Mouse (Mus musculus): Measurements from ENCODE around the gene Pak6. TPM values are rescaled to one million over a fixed set of nuclear protein-coding genes. Genes with fewer than 3 reads are reported as not detected.
A peak's percentile ranks its signal among the peaks of the same experiment; 100 is the strongest.

The Pak6 gene
- polyA plus RNA-seq, 1 experiment, result 10.9 TPM

GRCm38 (mm10) chr2:118673686-118674465 is 10.8 kb downstream of the Pak6 start:
- Histone ChIP-seq H3K27ac (ENCODE audit: insufficient read depth, low read depth, low read length) (0 out of 2 replicates have a peak overlapping the region, but pooled peaks have one; percentile 7), H3K27me3 (replicated peaks; ENCODE audit: control insufficient read depth, insufficient read depth, low read length) (peaks cover 6% of the 10 kb centered on the region), H3K4me3 (ENCODE audit: insufficient read depth, low read depth, low read length) (no peak overlapping the region), H3K36me3 (ENCODE audit: control insufficient read depth, insufficient read depth, low read length) (no peaks in the 10 kb centered on the region), H3K4me1 (ENCODE audit: control insufficient read depth, insufficient read depth, low read length) (peaks cover 22% of the 10 kb centered on the region)
- 43% methylated on average over 15 of the region's 15 CpGs for WGBS
- TF ChIP-seq POLR2A (IDR thresholded peaks at IDR 0.05; ENCODE audit: low read depth, low read length) (no peak), CTCF (conservative IDR thresholded peaks at IDR 0.05; ENCODE audit: insufficient read depth, insufficient read length, low read depth, low read length) (no peak)
- DNase-seq, result no peak

GRCm38 (mm10) chr2:118674500-118674899 is 11.4 kb downstream of the Pak6 start:
- 45% methylated on average over 7 of the region's 7 CpGs for WGBS
- Histone ChIP-seq H3K27me3 (replicated peaks; ENCODE audit: control insufficient read depth, insufficient read depth, low read length) (peaks cover 6% of the 10 kb centered on the region), H3K4me1 (ENCODE audit: control insufficient read depth, insufficient read depth, low read length) (peaks cover 20% of the 10 kb centered on the region), H3K36me3 (ENCODE audit: control insufficient read depth, insufficient read depth, low read length) (no peaks in the 10 kb centered on the region), H3K4me3 (ENCODE audit: insufficient read depth, low read depth, low read length) (no peak overlapping the region), H3K27ac (ENCODE audit: insufficient read depth, low read depth, low read length) (no peak overlapping the region)
- TF ChIP-seq CTCF (conservative IDR thresholded peaks at IDR 0.05; ENCODE audit: insufficient read depth, insufficient read length, low read depth, low read length) (no peak), POLR2A (IDR thresholded peaks at IDR 0.05; ENCODE audit: low read depth, low read length) (no peak)
- no peak for DNase-seq

DNA sequence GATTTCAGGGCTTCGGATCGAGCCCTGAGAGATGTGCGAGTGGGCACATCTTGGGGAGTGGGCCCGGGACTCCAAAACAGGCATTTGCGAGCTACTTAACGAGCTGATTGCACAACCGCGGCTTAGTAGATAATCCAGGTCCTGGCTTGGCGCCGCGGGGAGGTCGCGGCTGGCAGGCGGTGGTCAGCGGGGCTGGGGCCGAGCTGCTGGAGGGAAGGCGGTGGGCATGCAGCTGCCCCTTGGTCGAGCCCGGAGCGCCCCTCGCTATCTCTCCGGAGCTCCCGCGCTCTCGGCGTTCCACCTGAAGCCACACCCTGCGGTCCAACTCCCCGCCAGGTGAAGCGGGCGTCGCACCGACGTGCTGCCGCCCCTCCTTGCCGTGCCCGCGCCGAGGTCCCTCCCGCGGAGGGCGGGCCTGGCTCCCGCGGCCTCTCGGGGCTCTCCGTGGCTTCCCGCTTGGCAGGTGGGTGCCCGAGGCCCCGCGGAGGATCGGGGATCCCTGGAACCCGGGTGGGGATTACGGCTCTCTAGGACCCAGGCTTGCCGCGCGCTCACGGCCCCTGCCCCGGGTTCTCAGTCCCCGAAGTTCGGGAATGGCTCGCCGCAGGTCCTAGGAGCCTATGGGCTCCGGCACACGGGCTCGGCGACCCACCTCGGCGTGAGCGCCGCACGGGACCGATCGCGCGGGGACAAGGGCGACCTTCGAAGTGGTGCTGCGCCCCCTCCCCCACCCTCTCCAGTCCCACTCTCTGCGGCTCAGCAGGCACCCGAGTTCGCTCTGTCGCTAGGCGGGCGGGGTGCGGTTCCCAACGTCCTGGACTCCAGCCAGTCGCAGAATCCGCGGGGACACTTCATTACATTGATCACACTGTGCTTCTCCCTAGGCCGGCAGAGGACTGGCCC is 14.0 kb downstream of the Pak6 start:
- DNase-seq, result peak; percentile 38
- peak overlapping the region; percentile 75 for H3K27ac ChIP-seq (ENCODE audit: insufficient read depth, low read depth, low read length)
- no peak for TF ChIP-seq CTCF (conservative IDR thresholded peaks at IDR 0.05; ENCODE audit: insufficient read depth, insufficient read length, low read depth, low read length)
- TF ChIP-seq POLR2A (IDR thresholded peaks at IDR 0.05; ENCODE audit: low read depth, low read length), result no peak
- no peaks in the 10 kb centered on the region for H3K36me3 ChIP-seq (ENCODE audit: control insufficient read depth, insufficient read depth, low read length)
- peak overlapping the region; percentile 53 for H3K4me3 ChIP-seq (ENCODE audit: insufficient read depth, low read depth, low read length)
- no peaks in the 10 kb centered on the region; the same call in 1 of the 2 replicates for H3K4me1 ChIP-seq (ENCODE audit: control insufficient read depth, insufficient read depth, low read length)
- 3% methylated on average over 88 of the region's 89 CpGs for WGBS
- peaks cover 6% of the 10 kb centered on the region for H3K27me3 ChIP-seq (replicated peaks; ENCODE audit: control insufficient read depth, insufficient read depth, low read length)

DNA sequence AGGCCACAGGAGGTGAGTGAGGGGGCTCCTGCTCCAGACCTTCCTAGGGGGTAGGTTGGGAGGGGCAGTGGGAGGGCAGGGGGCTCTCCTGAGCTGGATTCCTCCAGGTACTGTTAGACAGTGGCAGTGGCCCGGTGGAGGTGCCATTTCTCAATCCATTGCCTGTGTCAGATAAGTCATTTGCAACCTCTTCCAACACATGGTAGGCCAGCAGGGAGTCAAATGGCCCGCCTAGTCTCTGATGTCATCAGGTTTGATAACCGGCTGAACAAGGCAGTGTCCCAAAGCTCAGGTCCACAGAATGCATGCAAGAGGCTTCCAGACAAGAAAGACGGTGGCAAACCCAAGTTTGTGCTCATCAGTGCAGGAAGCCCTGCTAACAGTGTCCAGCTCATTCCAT is 14.7 kb downstream of the Pak6 start:
- H3K36me3 ChIP-seq (ENCODE audit: control insufficient read depth, insufficient read depth, low read length), result no peaks in the 10 kb centered on the region
- DNase-seq, result peak; percentile 51
- peaks cover 6% of the 10 kb centered on the region for H3K27me3 ChIP-seq (replicated peaks; ENCODE audit: control insufficient read depth, insufficient read depth, low read length)
- 27% methylated on average over 4 of the region's 4 CpGs for WGBS
- H3K4me1 ChIP-seq (ENCODE audit: control insufficient read depth, insufficient read depth, low read length), result peaks cover 2% of the 10 kb centered on the region
- no peak for TF ChIP-seq POLR2A (IDR thresholded peaks at IDR 0.05; ENCODE audit: low read depth, low read length)
- TF ChIP-seq CTCF (conservative IDR thresholded peaks at IDR 0.05; ENCODE audit: insufficient read depth, insufficient read length, low read depth, low read length), result no peak
- H3K27ac ChIP-seq (ENCODE audit: insufficient read depth, low read depth, low read length), result peak overlapping the region; percentile 56
- peak overlapping the region; percentile 53 for H3K4me3 ChIP-seq (ENCODE audit: insufficient read depth, low read depth, low read length)

- TF ChIP-seq POLR2A (IDR thresholded peaks at IDR 0.05; ENCODE audit: low read depth, low read length), result no peak
- TF ChIP-seq CTCF (conservative IDR thresholded peaks at IDR 0.05; ENCODE audit: insufficient read depth, insufficient read length, low read depth, low read length), result no peak
Observed at GRCm38 (mm10) chr2:118679577-118679976, 16.5 kb downstream of the Pak6 start.

GRCm38 (mm10) chr2:118680926-118681325 is 17.8 kb downstream of the Pak6 start:
- WGBS, result 84% methylated on average over 6 of the region's 6 CpGs
- no peak for TF ChIP-seq CTCF (conservative IDR thresholded peaks at IDR 0.05; ENCODE audit: insufficient read depth, insufficient read length, low read depth, low read length)
- Histone ChIP-seq H3K4me3 (ENCODE audit: insufficient read depth, low read depth, low read length) (no peak overlapping the region), H3K4me1 (ENCODE audit: control insufficient read depth, insufficient read depth, low read length) (peaks cover 6% of the 10 kb centered on the region), H3K36me3 (ENCODE audit: control insufficient read depth, insufficient read depth, low read length) (no peaks in the 10 kb centered on the region), H3K27ac (ENCODE audit: insufficient read depth, low read depth, low read length) (no peak overlapping the region), H3K27me3 (replicated peaks; ENCODE audit: control insufficient read depth, insufficient read depth, low read length) (peaks cover 6% of the 10 kb centered on the region)
- DNase-seq, result no peak

More at GRCm38 (mm10) chr2:118679577-118679976, 16.5 kb downstream of the Pak6 start:
- H3K27ac ChIP-seq (ENCODE audit: insufficient read depth, low read depth, low read length), result no peak overlapping the region
- H3K36me3 ChIP-seq (ENCODE audit: control insufficient read depth, insufficient read depth, low read length), result no peaks in the 10 kb centered on the region
- peaks cover 6% of the 10 kb centered on the region for H3K27me3 ChIP-seq (replicated peaks; ENCODE audit: control insufficient read depth, insufficient read depth, low read length)
- DNase-seq, result no peak
- H3K4me3 ChIP-seq (ENCODE audit: insufficient read depth, low read depth, low read length), result no peak overlapping the region
- H3K4me1 ChIP-seq (ENCODE audit: control insufficient read depth, insufficient read depth, low read length), result peaks cover 6% of the 10 kb centered on the region
- 78% methylated on average over 3 of the region's 3 CpGs for WGBS

Data from kidney, adult 2 months (tissue).